Mouse (Mus musculus) MEL (cell line): ENCODE measurements around the gene Cfap77. TPM values are rescaled to one million over a fixed set of nuclear protein-coding genes. Genes with fewer than 3 reads are reported as not detected.

Experiments
- DNase-seq: peaks from one replicate; pipeline ENCODE4 v3.0.0; 2011; ENCODE audit warnings: low read depth, low spot score
- H3K27ac ChIP-seq: 2 replicates; pipeline ENCODE4 v1.5.1; 2012; ENCODE audit warnings: low read depth, mild to moderate bottlenecking, control low read depth, low read length, moderate library complexity; ENCODE audit not compliant: control insufficient read depth
- H3K27me3 ChIP-seq, 2 experiments: fragments of 150-350 bp in 1 of 2; sonication (generic) in 1 of 2; 2 replicates each; pipeline ENCODE4 v1.6.1; 2012; ENCODE audit warnings: low read length in 2 of 2, mild to moderate bottlenecking in 2 of 2, improper control_type of control experiment in 1 of 2, moderate library complexity in 1 of 2; ENCODE audit not compliant: insufficient read depth in 2 of 2, control insufficient read depth in 1 of 2
- H3K36me3 ChIP-seq, 2 experiments: 2 replicates each; pipeline ENCODE4 v1.6.1; 2012 to 2014; ENCODE audit warnings: low read length in 2 of 2, improper control_type of control experiment in 1 of 2, inconsistent platforms in 1 of 2, mild to moderate bottlenecking in 1 of 2; ENCODE audit not compliant: insufficient read depth in 2 of 2, control insufficient read depth in 1 of 2
- H3K4me1 ChIP-seq, 2 experiments: fragments of 150-350 bp in 1 of 2; sonication (generic) in 1 of 2; 2 replicates each; pipeline ENCODE4 v1.6.1; 2012; ENCODE audit warnings: low read length in 2 of 2, improper control_type of control experiment in 1 of 2, mild to moderate bottlenecking in 1 of 2; ENCODE audit not compliant: insufficient read depth in 2 of 2, control insufficient read depth in 1 of 2
- H3K4me3 ChIP-seq, 2 experiments: fragments of 150-350 bp in 1 of 2; sonication (generic) in 1 of 2; 2 replicates each; pipeline ENCODE4 v1.5.1; 2012; ENCODE audit warnings: low read depth in 2 of 2, low read length in 2 of 2, mild to moderate bottlenecking in 2 of 2, moderate library complexity in 2 of 2, control low read depth in 1 of 2, improper control_type of control experiment in 1 of 2; ENCODE audit not compliant: control insufficient read depth in 1 of 2, insufficient read depth in 1 of 2
- H3K79me2 ChIP-seq: 2 replicates; pipeline ENCODE4 v1.6.1; 2012; ENCODE audit warnings: mild to moderate bottlenecking, low read length, moderate library complexity; ENCODE audit not compliant: control insufficient read depth, poor library complexity, insufficient read depth
- H3K9ac ChIP-seq: 2 replicates; pipeline ENCODE4 v1.6.1; 2012; ENCODE audit warnings: low read depth, mild to moderate bottlenecking, control low read depth, low read length, moderate library complexity; ENCODE audit not compliant: control insufficient read depth, poor library complexity, severe bottlenecking
- H3K9me3 ChIP-seq: fragments of 150-350 bp; sonication (generic); replicated peaks from 2 replicates; pipeline ENCODE4 v1.6.1; 2012; ENCODE audit warnings: mild to moderate bottlenecking, low read length, improper control_type of control experiment, moderate library complexity; ENCODE audit not compliant: insufficient read depth
- CHD2 ChIP-seq: IDR thresholded peaks from 2 replicates; pipeline ENCODE4 v1.6.1; 2011; ENCODE audit warnings: low read length, improper control_type of control experiment
- CTCF ChIP-seq, 3 experiments: IDR thresholded peaks in 2 of 3; conservative IDR thresholded peaks in 1 of 3; 2 replicates each; pipeline ENCODE4 v1.5.1; 2011 to 2012; ENCODE audit warnings: low read length in 3 of 3, low read depth in 2 of 3, mild to moderate bottlenecking in 2 of 3, improper control_type of control experiment in 1 of 3, inconsistent platforms in 1 of 3, mixed read lengths in 1 of 3, moderate library complexity in 1 of 3; ENCODE audit not compliant: control insufficient read depth in 1 of 3, insufficient read depth in 1 of 3, poor library complexity in 1 of 3, severe bottlenecking in 1 of 3
- E2F4 ChIP-seq: IDR thresholded peaks from 2 replicates; pipeline ENCODE4 v1.6.1; 2011; ENCODE audit warnings: low read depth, low read length, improper control_type of control experiment, borderline replicate concordance
- ELF1 ChIP-seq: IDR thresholded peaks from 2 replicates; pipeline ENCODE4 v1.6.1; 2014; ENCODE audit warnings: low read depth, mild to moderate bottlenecking, inconsistent platforms, low read length, improper control_type of control experiment, moderate library complexity
- ETS1 ChIP-seq: IDR thresholded peaks from 2 replicates; pipeline ENCODE4 v1.6.1; 2012; ENCODE audit warnings: low read depth, mild to moderate bottlenecking, inconsistent platforms, low read length, improper control_type of control experiment, moderate library complexity
- GABPA ChIP-seq: IDR thresholded peaks from 2 replicates; pipeline ENCODE4 v1.6.1; 2012; ENCODE audit warnings: low read depth, mild to moderate bottlenecking, inconsistent platforms, low read length, improper control_type of control experiment, moderate library complexity
- GATA1 ChIP-seq: IDR thresholded peaks from 2 replicates; pipeline ENCODE4 v1.6.1; 2011; ENCODE audit warnings: low read depth, low read length, improper control_type of control experiment
- JUND ChIP-seq: IDR thresholded peaks from 2 replicates; pipeline ENCODE4 v1.6.1; 2011; ENCODE audit warnings: low read depth, mild to moderate bottlenecking, improper control_type of control experiment, low read length
- KAT2A ChIP-seq: conservative IDR thresholded peaks from 2 replicates; pipeline ENCODE4 v1.6.1; 2012; ENCODE audit warnings: low read depth, low read length, improper control_type of control experiment, inconsistent platforms
- MAFK ChIP-seq: IDR thresholded peaks from 2 replicates; pipeline ENCODE4 v1.6.1; 2011; ENCODE audit warnings: low read depth, mild to moderate bottlenecking, low read length, improper control_type of control experiment, borderline replicate concordance
- MAX ChIP-seq: IDR thresholded peaks from 2 replicates; pipeline ENCODE4 v1.6.1; 2011; ENCODE audit warnings: low read length, improper control_type of control experiment
- MAZ ChIP-seq: IDR thresholded peaks from 2 replicates; pipeline ENCODE4 v1.6.1; 2012; ENCODE audit warnings: low read depth, mild to moderate bottlenecking, inconsistent platforms, low read length, improper control_type of control experiment
- MEF2A ChIP-seq: IDR thresholded peaks from 2 replicates; pipeline ENCODE4 v1.6.1; 2014; ENCODE audit warnings: low read depth, mild to moderate bottlenecking, inconsistent platforms, low read length, improper control_type of control experiment; ENCODE audit not compliant: poor library complexity, insufficient replicate concordance, severe bottlenecking; ENCODE audit errors: extremely low read depth
- MXI1 ChIP-seq: IDR thresholded peaks from 2 replicates; pipeline ENCODE4 v1.6.1; 2011; ENCODE audit warnings: mild to moderate bottlenecking, low read depth, low read length, improper control_type of control experiment
- MYB ChIP-seq: IDR thresholded peaks from 2 replicates; pipeline ENCODE4 v1.6.1; 2011; ENCODE audit warnings: mild to moderate bottlenecking, low read depth, low read length, improper control_type of control experiment
- MYC ChIP-seq: IDR thresholded peaks from 2 replicates; pipeline ENCODE4 v1.6.1; 2011; ENCODE audit warnings: low read depth, mild to moderate bottlenecking, low read length, improper control_type of control experiment, moderate library complexity
- NELFE ChIP-seq: IDR thresholded peaks from 2 replicates; pipeline ENCODE4 v1.6.1; 2011; ENCODE audit warnings: low read depth, low read length, improper control_type of control experiment
- NRF1 ChIP-seq: IDR thresholded peaks from 2 replicates; pipeline ENCODE4 v1.6.1; 2014; ENCODE audit warnings: low read depth, mild to moderate bottlenecking, inconsistent platforms, low read length, improper control_type of control experiment, moderate library complexity; ENCODE audit not compliant: poor library complexity, insufficient read depth, severe bottlenecking
- POLR2A ChIP-seq, 2 experiments: IDR thresholded peaks; 2 replicates each; pipeline ENCODE4 v1.6.1; 2011 to 2012; ENCODE audit warnings: low read length in 2 of 2, mild to moderate bottlenecking in 2 of 2, control low read depth in 1 of 2, improper control_type of control experiment in 1 of 2, low read depth in 1 of 2, moderate library complexity in 1 of 2; ENCODE audit not compliant: control insufficient read depth in 1 of 2, insufficient read depth in 1 of 2, poor library complexity in 1 of 2
- POLR2AphosphoS2 ChIP-seq: IDR thresholded peaks from 2 replicates; pipeline ENCODE4 v1.6.1; 2011; ENCODE audit warnings: low read length, improper control_type of control experiment
- RAD21 ChIP-seq: IDR thresholded peaks from 2 replicates; pipeline ENCODE4 v1.6.1; 2011; ENCODE audit warnings: mild to moderate bottlenecking, low read depth, low read length, improper control_type of control experiment
- RCOR1 ChIP-seq: IDR thresholded peaks from 2 replicates; pipeline ENCODE4 v1.6.1; 2012; ENCODE audit warnings: low read depth, mild to moderate bottlenecking, inconsistent platforms, low read length, improper control_type of control experiment
- SIN3A ChIP-seq: IDR thresholded peaks from 2 replicates; pipeline ENCODE4 v1.6.1; 2012; ENCODE audit warnings: low read length, improper control_type of control experiment, inconsistent platforms
- TAL1 ChIP-seq: IDR thresholded peaks from 2 replicates; pipeline ENCODE4 v1.6.1; 2012; ENCODE audit warnings: mild to moderate bottlenecking, inconsistent platforms, low read length, moderate library complexity, mixed read lengths
- TBP ChIP-seq: IDR thresholded peaks from 2 replicates; pipeline ENCODE4 v1.8.0; 2011; ENCODE audit warnings: low read depth, low read length, improper control_type of control experiment
- UBTF ChIP-seq: IDR thresholded peaks from 2 replicates; pipeline ENCODE4 v1.6.1; 2012; ENCODE audit warnings: low read depth, mild to moderate bottlenecking, inconsistent platforms, low read length, improper control_type of control experiment, moderate library complexity, borderline replicate concordance; ENCODE audit not compliant: insufficient read depth
- USF1 ChIP-seq: IDR thresholded peaks from 2 replicates; pipeline ENCODE4 v1.6.1; 2014; ENCODE audit warnings: low read depth, mild to moderate bottlenecking, inconsistent platforms, low read length, improper control_type of control experiment, moderate library complexity
- ZC3H11A ChIP-seq: IDR thresholded peaks from 2 replicates; pipeline ENCODE4 v1.6.1; 2012; ENCODE audit warnings: low read depth, mild to moderate bottlenecking, inconsistent platforms, low read length, improper control_type of control experiment
- ZMIZ1 ChIP-seq: IDR thresholded peaks from 2 replicates; pipeline ENCODE4 v1.6.1; 2012; ENCODE audit warnings: low read depth, mild to moderate bottlenecking, inconsistent platforms, low read length, improper control_type of control experiment, moderate library complexity
- polyA plus RNA-seq, 2 experiments: library from polyadenylated mRNA; stranded (reverse) in 1 of 2; unstranded in 1 of 2; fragments of >175 nt in 1 of 2; fragments of >200 nt in 1 of 2; gene quantifications; 2 replicates each; pipeline versions ENCODE4 v1.2.1 to v1.2.4; 2012; ENCODE audit warnings: low replicate concordance in 2 of 2, low read depth in 1 of 2; ENCODE audit not compliant: insufficient read length in 2 of 2, insufficient read depth in 1 of 2, missing spikeins in 1 of 2
- total RNA-seq: library from RNA; depleted of rRNA; stranded (reverse); fragments of 300-350 nt; gene quantifications from 2 replicates; pipeline ENCODE4 v1.2.3, GENCODE M21; 2012

The Cfap77 gene
- total and polyA plus RNA-seq, 3 experiments = 1.1 to 2.4 TPM; not detected in 1

- H3K36me3 ChIP-seq = no peaks in the 10 kb centered on the region
- DNase-seq = no peak
- no peak for TF ChIP-seq NELFE
- TF ChIP-seq RCOR1 = no peak
- TF ChIP-seq CTCF (IDR thresholded peaks at IDR 0.05 in 2 of 3, conservative IDR thresholded peaks at IDR 0.05 in 1 of 3; ENCODE audit: control insufficient read depth in 1 of 3, insufficient read depth in 1 of 3, low read depth in 2 of 3, low read length in 3 of 3, poor library complexity in 1 of 3, severe bottlenecking in 1 of 3) = no peak
- no peak for TF ChIP-seq MAFK
- TF ChIP-seq KAT2A = no peak
- no peak for TF ChIP-seq GATA1
- TF ChIP-seq TAL1 = no peak
- TF ChIP-seq POLR2A (IDR thresholded peaks at IDR 0.05; ENCODE audit: control insufficient read depth in 1 of 2, insufficient read depth in 1 of 2, low read depth in 1 of 2, low read length in 2 of 2, poor library complexity in 1 of 2) = no peak
- no peak for TF ChIP-seq NRF1
- no peak for TF ChIP-seq CHD2
- TF ChIP-seq MXI1 = no peak
- TF ChIP-seq E2F4 = no peak
- no peak for TF ChIP-seq TBP
- no peak for TF ChIP-seq GABPA
- no peak for TF ChIP-seq MYB
- no peak for TF ChIP-seq MAX
- no peak for TF ChIP-seq ETS1
- no peak for TF ChIP-seq MEF2A
- no peak for TF ChIP-seq USF1
- TF ChIP-seq MAZ = no peak
- 0 out of 4 replicates have a peak, but pooled peaks cover 0 to 4% of the 10 kb centered on the region in 2 experiments for H3K4me1 ChIP-seq
- H3K4me3 ChIP-seq = no peak overlapping the region
- no peak overlapping the region for H3K9ac ChIP-seq
- H3K27ac ChIP-seq = no peak overlapping the region
- no peaks in the 10 kb centered on the region for H3K27me3 ChIP-seq
- peaks cover 4% of the 10 kb centered on the region; the same call in 1 of the 2 replicates for H3K79me2 ChIP-seq
- H3K9me3 ChIP-seq = no peaks in the 10 kb centered on the region
Measured at GRCm38 (mm10) chr2:28952981-28953380, 101.9 kb downstream of the Cfap77 start.

- Histone ChIP-seq H3K79me2 (no peaks in the 10 kb centered on the region), H3K4me3 (no peak overlapping the region), H3K9me3 (no peaks in the 10 kb centered on the region), H3K27ac (no peak overlapping the region), H3K27me3 (no peaks in the 10 kb centered on the region), H3K36me3 (no peaks in the 10 kb centered on the region), H3K9ac (no peak overlapping the region), H3K4me1 (no peaks in the 10 kb centered on the region)
- DNase-seq = no peak
- TF ChIP-seq SIN3A (no peak), ZC3H11A (no peak), GATA1 (no peak), ELF1 (no peak), ZMIZ1 (no peak), NRF1 (no peak), UBTF (no peak), MYC (no peak), JUND (no peak), CTCF (IDR thresholded peaks at IDR 0.05 in 2 of 3, conservative IDR thresholded peaks at IDR 0.05 in 1 of 3; ENCODE audit: control insufficient read depth in 1 of 3, insufficient read depth in 1 of 3, low read depth in 2 of 3, low read length in 3 of 3, poor library complexity in 1 of 3, severe bottlenecking in 1 of 3) (no peak), GABPA (no peak), RAD21 (no peak), POLR2AphosphoS2 (no peak), E2F4 (no peak), POLR2A (IDR thresholded peaks at IDR 0.05; ENCODE audit: control insufficient read depth in 1 of 2, insufficient read depth in 1 of 2, low read depth in 1 of 2, low read length in 2 of 2, poor library complexity in 1 of 2) (no peak), MEF2A (no peak), MYB (no peak)
Measured at GRCm38 (mm10) chr2:28946312-28946711, 108.6 kb downstream of the Cfap77 start.
